In the genomic region with DNA sequence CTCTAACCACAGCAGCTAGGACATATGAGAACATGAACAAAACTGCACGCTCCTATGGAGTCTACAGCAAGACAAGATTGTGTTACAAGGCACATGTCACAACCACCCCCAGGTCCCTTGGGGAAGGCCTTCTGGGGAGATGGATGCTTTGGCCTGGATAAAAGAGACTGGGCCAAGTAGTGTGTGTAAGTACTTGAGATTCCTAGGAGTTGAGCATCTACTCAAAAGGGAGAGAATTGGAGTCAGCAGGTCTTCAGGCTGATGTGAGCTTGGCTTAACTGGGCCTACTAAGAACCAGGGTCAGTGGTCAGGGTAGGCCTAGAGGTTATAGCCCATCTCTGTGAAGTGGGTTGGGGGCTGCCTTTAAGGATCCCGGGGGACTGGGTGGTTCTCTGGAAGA, we compare ENCODE assay signal across 22 mouse cellular contexts.
DNase-seq lines count a peak whose midpoint lies in the region; ATAC-seq and TF ChIP-seq lines count a peak whose summit lies in the region.
"Had no signal": no experiment of that assay in that cellular context is flagged by ENCODE, and none has a peak within 500 bp of the region (broad histone marks: within the 10 kb centered on the region; RNA-seq: fewer than 3 reads in every experiment).

No protein-coding gene starts in this region.

- no peak for TF ChIP-seq CTCF in gastrocnemius, adult 2 months (IDR thresholded peaks at IDR 0.05)
- TF ChIP-seq CTCF in heart, postnatal 0 days (IDR thresholded peaks at IDR 0.05; ENCODE audit: low read depth): no peak

- H3K36me3 ChIP-seq in heart, postnatal 0 days (replicated peaks; ENCODE audit: control insufficient read depth, insufficient read depth, low read length): no peaks in the 10 kb centered on the region
- H3K36me3 ChIP-seq in heart, embryonic 11.5 days (ENCODE audit: control insufficient read depth, insufficient read depth, low read length): no peaks in the 10 kb centered on the region
- no peaks in the 10 kb centered on the region for H3K36me3 ChIP-seq in kidney, embryonic 15.5 days
- H3K36me3 ChIP-seq: embryonic facial prominence, embryonic 15.5 days; forebrain, embryonic 10.5 days; G1E; heart, embryonic 10.5 days; heart, embryonic 15.5 days; hindbrain, embryonic 12.5 days had no signal

- H3K9me3 ChIP-seq in heart, postnatal 0 days (replicated peaks; ENCODE audit: control insufficient read depth, low read length): no peaks in the 10 kb centered on the region
- no peaks in the 10 kb centered on the region for H3K9me3 ChIP-seq in heart, embryonic 11.5 days (replicated peaks; ENCODE audit: control insufficient read depth, low read length)
- no peaks in the 10 kb centered on the region for H3K9me3 ChIP-seq in kidney, embryonic 15.5 days (replicated peaks)
- H3K9me3 ChIP-seq: embryonic facial prominence, embryonic 15.5 days; forebrain, embryonic 10.5 days; G1E; heart, embryonic 10.5 days; heart, embryonic 15.5 days; hindbrain, embryonic 12.5 days had no signal

- WGBS in heart, postnatal 0 days: 83% methylated on average over 2 of the region's 2 CpGs
- 86% methylated on average over 2 of the region's 2 CpGs for WGBS in heart, embryonic 11.5 days (ENCODE audit: insufficient replicate concordance)
- 95% methylated on average over 2 of the region's 2 CpGs for WGBS in kidney, embryonic 15.5 days

- H3K27me3 ChIP-seq in heart, postnatal 0 days (ENCODE audit: control insufficient read depth, insufficient read depth, low read length): no peaks in the 10 kb centered on the region
- no peaks in the 10 kb centered on the region for H3K27me3 ChIP-seq in heart, embryonic 11.5 days (ENCODE audit: control insufficient read depth, insufficient read depth, low read length)
- no peaks in the 10 kb centered on the region for H3K27me3 ChIP-seq in kidney, embryonic 15.5 days
- H3K27me3 ChIP-seq: embryonic facial prominence, embryonic 15.5 days; heart, embryonic 15.5 days; hindbrain, embryonic 12.5 days had no signal

- no peak overlapping the region for H3K4me2 ChIP-seq in heart, postnatal 0 days (ENCODE audit: low read depth, low read length)
- H3K4me2 ChIP-seq in heart, embryonic 11.5 days: no peak overlapping the region
- H3K4me2 ChIP-seq in kidney, embryonic 15.5 days: no peak overlapping the region
- H3K4me2 ChIP-seq: heart, embryonic 15.5 days; hindbrain, embryonic 12.5 days had no signal

- no peak overlapping the region for H3K4me3 ChIP-seq in gastrocnemius, adult 2 months
- H3K4me3 ChIP-seq in heart, postnatal 0 days (ENCODE audit: low read depth, low read length): no peak overlapping the region
- no peak overlapping the region for H3K4me3 ChIP-seq in heart, embryonic 11.5 days (ENCODE audit: low read depth, low read length)
- H3K4me3 ChIP-seq in kidney, embryonic 15.5 days (replicated peaks): no peak overlapping the region
- H3K4me3 ChIP-seq in brown adipose tissue, adult 24 weeks (ENCODE audit: insufficient read depth, low read depth, low read length): no peak overlapping the region
- H3K4me3 ChIP-seq: embryonic facial prominence, embryonic 15.5 days; erythroblast, embryonic 14.5 days; forebrain, embryonic 10.5 days; heart, embryonic 10.5 days; heart, embryonic 15.5 days; hindbrain, embryonic 12.5 days had no signal

- intact Hi-C loops in gastrocnemius, adult 2 months (cut with DNase I): no loop called here

- no peak for ATAC-seq in heart, postnatal 0 days (ENCODE audit: insufficient read depth, low read depth)
- no peak for ATAC-seq in heart, embryonic 11.5 days (replicated peaks; ENCODE audit: insufficient number of reproducible peaks, low FRiP score, low TSS enrichment)
- ATAC-seq in kidney, embryonic 15.5 days (replicated peaks; ENCODE audit: low FRiP score): no peak
- ATAC-seq: forebrain, embryonic 14.5 days; hindbrain, embryonic 16.5 days had no signal

- DNase-seq in gastrocnemius, adult 2 months: no peak
- no peak for DNase-seq in gastrocnemius, postnatal 10 days
- DNase-seq in heart, postnatal 0 days (ENCODE audit: low spot score): no peak
- no peak for DNase-seq in kidney, postnatal 36 days
- DNase-seq: B cell, adult 2 months; cerebellum, adult 11 months; cerebellum, adult 8-10 months; cerebellum, postnatal 14 days; embryo, embryonic 11 days; heart, postnatal 4 days had no signal

- no peak for TF ChIP-seq EP300 in heart, postnatal 0 days (IDR thresholded peaks at IDR 0.05; ENCODE audit: low read depth)

- peak overlapping the region; percentile 70; the same call in 1 of the 2 replicates for H3K27ac ChIP-seq in gastrocnemius, adult 2 months
- H3K27ac ChIP-seq in heart, postnatal 0 days (ENCODE audit: low read depth): peak overlapping the region; percentile 74; the same call in 1 of the 2 replicates
- H3K27ac ChIP-seq in heart, embryonic 11.5 days (ENCODE audit: low read depth, low read length): no peak overlapping the region
- peak overlapping the region; percentile 94 for H3K27ac ChIP-seq in kidney, embryonic 15.5 days
- peak overlapping the region; percentile 97 for H3K27ac ChIP-seq in brown adipose tissue, adult 24 weeks (replicated peaks; ENCODE audit: low read depth, low read length)
- H3K27ac ChIP-seq: hindbrain, embryonic 12.5 days had no signal

- H3K4me1 ChIP-seq in heart, postnatal 0 days (ENCODE audit: control insufficient read depth, insufficient read depth): peaks cover 5% of the 10 kb centered on the region; the same call in 1 of the 2 replicates
- H3K4me1 ChIP-seq in heart, embryonic 11.5 days (ENCODE audit: control insufficient read depth, insufficient read depth, low read length): peaks cover 9% of the 10 kb centered on the region; the same call in 1 of the 2 replicates
- peaks cover 29% of the 10 kb centered on the region for H3K4me1 ChIP-seq in kidney, embryonic 15.5 days
- H3K4me1 ChIP-seq in brown adipose tissue, adult 24 weeks (ENCODE audit: control insufficient read depth, insufficient read depth, insufficient read length, low read length): peaks cover 19% of the 10 kb centered on the region

- H3K9ac ChIP-seq in heart, postnatal 0 days (replicated peaks; ENCODE audit: low read depth, low read length): no peak overlapping the region
- H3K9ac ChIP-seq in heart, embryonic 11.5 days (ENCODE audit: low read depth, low read length): no peak overlapping the region
- H3K9ac ChIP-seq in kidney, embryonic 15.5 days: no peak overlapping the region
- H3K9ac ChIP-seq: embryonic facial prominence, embryonic 15.5 days; heart, embryonic 15.5 days; hindbrain, embryonic 12.5 days had no signal
